Mouse (Mus musculus): Measurements from ENCODE around the gene Arhgap10. TPM values are rescaled to one million over a fixed set of nuclear protein-coding genes. Genes with fewer than 3 reads are reported as not detected.
A peak's percentile ranks its signal among the peaks of the same experiment; 100 is the strongest.

The Arhgap10 gene
- polyA plus RNA-seq, 1 experiment from 2014 or later = 28.9 TPM

DNA sequence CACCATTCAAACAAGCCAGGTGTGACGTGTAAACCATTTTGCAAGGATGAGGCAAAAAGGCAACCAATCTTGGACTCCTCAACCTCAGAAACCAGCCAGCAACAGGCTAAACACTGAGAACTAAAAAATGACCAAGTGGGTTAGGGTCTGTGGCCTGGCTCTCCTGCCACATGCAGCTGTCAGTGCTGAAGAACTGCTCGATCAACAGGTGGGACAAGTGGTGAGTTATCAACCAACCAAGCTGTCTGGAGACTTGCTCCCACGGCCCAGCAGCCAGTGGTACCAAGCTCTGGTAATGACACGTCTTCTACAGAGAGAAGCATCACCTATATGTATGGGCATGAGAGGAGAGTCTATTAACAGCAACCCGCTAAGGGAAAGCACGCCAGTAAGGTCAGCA lies 15.2 kb downstream of the Arhgap10 start:
- 90% methylated on average over 6 of the region's 6 CpGs for WGBS
- H3K36me3 ChIP-seq (ENCODE audit: control insufficient read depth, insufficient read depth, low read length) = no peaks in the 10 kb centered on the region
- no peak overlapping the region for H3K9ac ChIP-seq (ENCODE audit: low read depth, low read length)
- no peak overlapping the region for H3K4me2 ChIP-seq (ENCODE audit: low read depth, low read length)
- no peak overlapping the region for H3K4me3 ChIP-seq (ENCODE audit: low read length)
- H3K27ac ChIP-seq (ENCODE audit: low read length) = no peak overlapping the region
- no peaks in the 10 kb centered on the region for H3K9me3 ChIP-seq (ENCODE audit: control insufficient read depth, low read length)
- H3K27me3 ChIP-seq (replicated peaks; ENCODE audit: control insufficient read depth, insufficient read depth, low read length) = no peaks in the 10 kb centered on the region
- peaks cover 8% of the 10 kb centered on the region for H3K4me1 ChIP-seq (ENCODE audit: control insufficient read depth, insufficient read depth, low read length)
- no peak for ATAC-seq

DNA sequence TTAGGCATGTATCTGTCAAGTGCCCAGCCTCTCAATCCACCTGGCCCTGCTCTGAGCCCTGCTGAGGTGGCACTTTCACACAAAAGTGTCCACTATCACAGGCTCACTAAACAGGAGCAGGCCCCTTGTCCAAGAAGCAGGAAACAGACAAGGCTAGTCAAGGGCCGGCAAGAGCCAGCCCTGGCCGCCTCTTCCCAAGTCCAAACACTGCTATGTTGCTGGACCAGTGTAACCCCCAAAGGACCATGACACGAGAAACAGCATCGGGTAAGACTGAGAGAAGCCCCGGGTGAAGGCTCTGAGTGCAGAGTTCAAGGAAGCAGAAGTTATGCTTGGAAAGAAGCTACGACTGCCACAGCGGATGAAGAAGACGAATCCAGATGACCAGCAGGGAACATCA lies 16.6 kb downstream of the Arhgap10 start:
- no peak for ATAC-seq
- 87% methylated on average over 8 of the region's 8 CpGs for WGBS
- Histone ChIP-seq H3K27ac (ENCODE audit: low read length) (no peak overlapping the region), H3K36me3 (ENCODE audit: control insufficient read depth, insufficient read depth, low read length) (no peaks in the 10 kb centered on the region), H3K4me2 (ENCODE audit: low read depth, low read length) (no peak overlapping the region), H3K9me3 (ENCODE audit: control insufficient read depth, low read length) (no peaks in the 10 kb centered on the region), H3K9ac (ENCODE audit: low read depth, low read length) (no peak overlapping the region), H3K4me1 (ENCODE audit: control insufficient read depth, insufficient read depth, low read length) (peaks cover 11% of the 10 kb centered on the region), H3K4me3 (ENCODE audit: low read length) (no peak overlapping the region), H3K27me3 (replicated peaks; ENCODE audit: control insufficient read depth, insufficient read depth, low read length) (no peaks in the 10 kb centered on the region)

DNA sequence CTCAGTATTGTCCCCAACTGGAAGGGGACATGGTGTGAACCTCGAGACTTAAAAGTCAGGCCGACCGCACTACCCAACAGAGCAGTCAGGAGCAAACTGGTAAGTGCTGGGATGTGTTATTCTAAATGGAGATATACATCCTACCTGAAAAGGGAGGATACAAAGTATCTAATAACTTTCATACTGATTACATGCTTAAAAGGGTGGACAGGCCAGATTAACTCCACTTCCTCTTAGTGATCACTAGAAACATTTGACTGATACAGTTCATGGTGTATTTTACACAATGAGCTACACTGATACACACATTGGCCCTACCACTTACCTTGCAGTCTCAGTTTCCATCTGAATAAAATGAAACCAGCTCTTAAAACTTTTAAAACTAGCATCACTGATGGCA lies 17.5 kb downstream of the Arhgap10 start:
- Histone ChIP-seq H3K36me3 (ENCODE audit: control insufficient read depth, insufficient read depth, low read length) (no peaks in the 10 kb centered on the region), H3K9me3 (ENCODE audit: control insufficient read depth, low read length) (no peaks in the 10 kb centered on the region), H3K27ac (ENCODE audit: low read length) (no peak overlapping the region), H3K27me3 (replicated peaks; ENCODE audit: control insufficient read depth, insufficient read depth, low read length) (no peaks in the 10 kb centered on the region), H3K4me3 (ENCODE audit: low read length) (no peak overlapping the region), H3K4me2 (ENCODE audit: low read depth, low read length) (no peak overlapping the region), H3K4me1 (ENCODE audit: control insufficient read depth, insufficient read depth, low read length) (peaks cover 11% of the 10 kb centered on the region), H3K9ac (ENCODE audit: low read depth, low read length) (no peak overlapping the region)
- no peak for ATAC-seq
- 95% methylated on average over 3 of the region's 3 CpGs for WGBS

DNA sequence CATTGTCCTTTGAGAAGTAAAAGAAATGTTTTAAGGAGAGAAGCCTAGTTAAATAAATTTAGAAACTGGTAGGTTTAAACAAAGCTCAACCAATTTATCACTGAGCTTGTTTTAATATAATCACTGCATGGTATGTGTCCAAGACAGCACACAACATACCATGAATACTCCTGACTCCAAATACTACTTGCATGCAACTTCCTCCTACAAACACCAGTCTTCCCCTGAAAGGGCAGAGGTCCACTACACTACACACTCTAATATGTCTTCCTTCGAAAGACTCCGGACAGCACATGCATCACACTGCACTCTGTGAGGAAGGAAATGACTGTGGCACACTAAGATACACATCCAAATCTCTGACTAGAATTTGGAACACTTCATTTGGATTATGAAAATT lies 20.3 kb downstream of the Arhgap10 start:
- Histone ChIP-seq H3K27ac (ENCODE audit: low read length) (no peak overlapping the region), H3K4me3 (ENCODE audit: low read length) (no peak overlapping the region), H3K9me3 (ENCODE audit: control insufficient read depth, low read length) (no peaks in the 10 kb centered on the region), H3K9ac (ENCODE audit: low read depth, low read length) (no peak overlapping the region), H3K27me3 (replicated peaks; ENCODE audit: control insufficient read depth, insufficient read depth, low read length) (no peaks in the 10 kb centered on the region), H3K4me2 (ENCODE audit: low read depth, low read length) (no peak overlapping the region), H3K4me1 (ENCODE audit: control insufficient read depth, insufficient read depth, low read length) (peaks cover 12% of the 10 kb centered on the region), H3K36me3 (ENCODE audit: control insufficient read depth, insufficient read depth, low read length) (no peaks in the 10 kb centered on the region)
- ATAC-seq = peak; percentile 56
- WGBS = 39% methylated on average over 2 of the region's 2 CpGs

DNA sequence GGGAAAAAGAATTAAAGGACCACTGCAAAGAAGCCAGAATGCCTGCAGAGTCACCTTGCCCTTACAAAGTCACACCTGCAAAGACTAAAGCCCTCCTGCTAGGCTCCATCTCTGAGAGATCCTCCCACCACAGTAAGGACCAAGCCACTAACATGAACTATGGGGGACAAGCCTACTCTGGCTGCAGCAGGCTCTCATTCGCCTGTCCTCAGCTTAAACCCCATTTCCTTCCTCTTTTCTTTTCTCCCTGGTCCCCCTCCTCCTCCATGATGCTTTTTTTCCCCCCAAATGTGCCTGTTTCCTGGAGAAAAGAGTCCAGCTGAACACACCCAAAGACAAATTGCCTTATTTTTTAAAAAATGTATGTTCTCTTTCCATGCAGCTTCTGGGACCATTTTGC lies 21.5 kb downstream of the Arhgap10 start:
- no peaks in the 10 kb centered on the region for H3K36me3 ChIP-seq (ENCODE audit: control insufficient read depth, insufficient read depth, low read length)
- no peak overlapping the region for H3K27ac ChIP-seq (ENCODE audit: low read length)
- ATAC-seq = no peak
- no peaks in the 10 kb centered on the region for H3K27me3 ChIP-seq (replicated peaks; ENCODE audit: control insufficient read depth, insufficient read depth, low read length)
- no peak overlapping the region for H3K9ac ChIP-seq (ENCODE audit: low read depth, low read length)
- 83% methylated on average over 1 of the region's 1 CpGs for WGBS
- no peak overlapping the region for H3K4me2 ChIP-seq (ENCODE audit: low read depth, low read length)
- no peaks in the 10 kb centered on the region for H3K9me3 ChIP-seq (ENCODE audit: control insufficient read depth, low read length)
- peaks cover 24% of the 10 kb centered on the region for H3K4me1 ChIP-seq (ENCODE audit: control insufficient read depth, insufficient read depth, low read length)
- H3K4me3 ChIP-seq (ENCODE audit: low read length) = no peak overlapping the region

DNA sequence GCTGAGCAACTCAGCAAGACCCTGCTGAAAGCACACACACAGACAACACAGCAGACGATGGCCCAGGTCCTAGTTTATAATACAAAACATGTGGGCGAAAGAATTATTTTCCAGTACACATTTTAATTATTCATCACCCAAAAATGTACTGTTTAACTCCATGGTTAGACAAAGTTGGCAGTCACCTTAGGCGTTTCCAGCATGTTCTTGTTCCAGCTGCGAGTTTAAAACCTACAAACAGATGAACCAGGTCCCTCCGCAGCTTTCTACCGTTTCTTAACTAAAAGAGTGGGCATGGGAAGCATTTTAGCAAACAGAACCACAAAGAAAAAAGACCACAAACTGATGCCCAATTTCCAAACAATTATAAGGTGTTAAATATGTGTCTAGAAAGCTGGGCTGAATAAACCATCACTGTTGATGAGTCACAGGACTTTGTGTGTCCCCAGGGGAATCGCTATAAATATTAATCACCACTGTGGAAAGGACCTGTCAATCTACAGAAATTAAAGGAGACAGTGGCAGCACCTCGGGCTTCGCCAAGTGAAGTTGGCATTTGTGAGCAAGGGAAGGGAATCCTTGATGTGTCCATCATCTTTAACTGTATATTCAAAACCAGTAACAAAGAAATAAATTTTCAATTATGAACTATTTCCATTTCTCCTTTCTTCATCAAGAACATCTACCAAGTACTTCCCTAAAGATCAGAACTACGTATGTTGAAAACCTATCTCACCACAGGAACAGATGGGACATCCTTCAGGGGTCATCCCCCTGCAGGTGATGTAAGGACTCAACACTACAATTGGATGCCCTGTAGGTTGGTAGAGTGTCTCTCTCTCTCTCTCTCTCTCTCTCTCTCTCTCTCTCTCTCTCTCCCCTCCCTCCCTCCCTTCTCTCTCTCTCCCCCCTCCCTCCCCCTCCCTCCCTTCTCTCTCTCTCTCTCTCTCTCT lies 23.1 kb downstream of the Arhgap10 start:
- no peaks in the 10 kb centered on the region for H3K9me3 ChIP-seq (ENCODE audit: control insufficient read depth, low read length)
- H3K36me3 ChIP-seq (ENCODE audit: control insufficient read depth, insufficient read depth, low read length) = no peaks in the 10 kb centered on the region
- H3K27ac ChIP-seq (ENCODE audit: low read length) = no peak overlapping the region
- no peak overlapping the region for H3K4me3 ChIP-seq (ENCODE audit: low read length)
- H3K27me3 ChIP-seq (replicated peaks; ENCODE audit: control insufficient read depth, insufficient read depth, low read length) = no peaks in the 10 kb centered on the region
- H3K4me2 ChIP-seq (ENCODE audit: low read depth, low read length) = no peak overlapping the region
- no peak overlapping the region for H3K9ac ChIP-seq (ENCODE audit: low read depth, low read length)
- H3K4me1 ChIP-seq (ENCODE audit: control insufficient read depth, insufficient read depth, low read length) = peaks cover 36% of the 10 kb centered on the region
- ATAC-seq = no peak
- 77% methylated on average over 10 of the region's 10 CpGs for WGBS

DNA sequence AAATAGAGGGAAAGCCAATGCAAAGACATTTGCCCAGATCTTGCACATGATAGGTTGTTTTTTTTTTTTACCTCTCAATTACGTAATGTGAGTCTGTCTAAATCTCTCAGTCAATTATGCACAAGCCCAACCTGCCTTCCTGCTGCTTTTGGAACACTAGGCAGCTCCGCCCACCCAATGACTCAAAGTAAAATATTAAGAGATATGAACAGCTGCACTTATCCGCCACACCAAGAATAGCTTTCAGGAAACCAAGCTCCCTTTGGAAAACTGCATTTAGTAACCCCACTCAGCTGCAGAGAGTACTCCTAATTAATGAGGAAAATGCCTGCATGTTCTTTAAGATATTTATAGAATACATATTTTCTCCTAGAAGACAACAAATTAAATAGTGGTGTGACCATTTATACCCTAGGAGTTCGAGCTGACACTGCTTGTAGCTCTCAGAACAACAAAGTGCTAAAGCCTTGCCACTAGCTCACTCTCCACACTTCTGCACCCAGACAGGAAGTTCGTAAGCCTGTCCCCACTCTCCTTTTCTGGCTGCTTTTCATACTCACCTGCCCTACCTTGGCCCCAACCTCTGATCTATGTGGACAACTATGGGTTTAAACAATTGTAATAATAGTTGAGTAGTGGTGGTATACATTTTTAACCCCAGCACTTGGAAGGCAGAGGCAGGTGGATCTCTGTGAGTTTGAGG lies 25.2 kb downstream of the Arhgap10 start:
- peak overlapping the region; percentile 76 for H3K27ac ChIP-seq (ENCODE audit: low read length)
- H3K9ac ChIP-seq (ENCODE audit: low read depth, low read length) = no peak overlapping the region
- WGBS = 44% methylated on average over 5 of the region's 5 CpGs
- no peaks in the 10 kb centered on the region for H3K36me3 ChIP-seq (ENCODE audit: control insufficient read depth, insufficient read depth, low read length)
- H3K4me3 ChIP-seq (ENCODE audit: low read length) = no peak overlapping the region
- no peak overlapping the region for H3K4me2 ChIP-seq (ENCODE audit: low read depth, low read length)
- peak; percentile 36; the same call in 1 of the 2 replicates for ATAC-seq
- no peaks in the 10 kb centered on the region for H3K27me3 ChIP-seq (replicated peaks; ENCODE audit: control insufficient read depth, insufficient read depth, low read length)
- H3K9me3 ChIP-seq (ENCODE audit: control insufficient read depth, low read length) = no peaks in the 10 kb centered on the region
- peaks cover 52% of the 10 kb centered on the region for H3K4me1 ChIP-seq (ENCODE audit: control insufficient read depth, insufficient read depth, low read length)

DNA sequence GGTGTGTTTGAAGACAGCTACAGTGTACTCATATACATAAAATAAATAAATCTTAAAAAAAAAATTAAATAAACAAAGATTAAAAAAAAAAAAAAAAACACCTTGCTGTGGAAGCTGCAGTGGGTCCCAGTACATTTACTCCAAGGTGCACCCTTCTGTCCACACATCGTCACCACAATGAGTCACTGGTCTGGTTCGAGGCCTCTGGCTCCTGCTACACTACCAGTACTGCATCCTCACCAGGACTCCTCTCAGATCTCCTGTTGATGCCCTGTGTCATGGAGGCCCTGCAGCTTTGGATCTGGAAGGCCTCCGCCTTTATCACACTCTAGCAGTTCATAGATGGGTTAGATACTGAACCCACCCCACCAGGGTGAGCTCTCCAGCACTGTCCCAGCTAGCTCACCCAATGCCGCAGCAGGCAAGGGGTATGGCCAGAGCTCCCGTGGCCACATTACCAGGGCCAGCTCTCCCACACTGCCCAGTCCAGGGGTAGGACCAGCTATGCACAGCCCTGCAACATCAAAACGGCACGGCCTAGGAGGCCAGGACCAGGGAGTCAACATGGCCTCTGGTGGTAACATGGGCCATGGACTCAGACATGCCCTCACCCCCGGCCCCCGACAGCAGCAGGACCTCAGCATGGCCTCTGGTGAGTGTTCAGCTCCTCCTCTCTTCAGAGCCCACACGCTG lies 26.4 kb downstream of the Arhgap10 start:
- H3K9me3 ChIP-seq (ENCODE audit: control insufficient read depth, low read length) = no peaks in the 10 kb centered on the region
- H3K4me3 ChIP-seq (ENCODE audit: low read length) = no peak overlapping the region
- no peaks in the 10 kb centered on the region for H3K36me3 ChIP-seq (ENCODE audit: control insufficient read depth, insufficient read depth, low read length)
- no peak overlapping the region for H3K9ac ChIP-seq (ENCODE audit: low read depth, low read length)
- H3K27ac ChIP-seq (ENCODE audit: low read length) = peak overlapping the region; percentile 87
- H3K4me2 ChIP-seq (ENCODE audit: low read depth, low read length) = no peak overlapping the region
- H3K4me1 ChIP-seq (ENCODE audit: control insufficient read depth, insufficient read depth, low read length) = peaks cover 57% of the 10 kb centered on the region
- 92% methylated on average over 10 of the region's 10 CpGs for WGBS
- H3K27me3 ChIP-seq (replicated peaks; ENCODE audit: control insufficient read depth, insufficient read depth, low read length) = no peaks in the 10 kb centered on the region
- no peak for ATAC-seq

DNA sequence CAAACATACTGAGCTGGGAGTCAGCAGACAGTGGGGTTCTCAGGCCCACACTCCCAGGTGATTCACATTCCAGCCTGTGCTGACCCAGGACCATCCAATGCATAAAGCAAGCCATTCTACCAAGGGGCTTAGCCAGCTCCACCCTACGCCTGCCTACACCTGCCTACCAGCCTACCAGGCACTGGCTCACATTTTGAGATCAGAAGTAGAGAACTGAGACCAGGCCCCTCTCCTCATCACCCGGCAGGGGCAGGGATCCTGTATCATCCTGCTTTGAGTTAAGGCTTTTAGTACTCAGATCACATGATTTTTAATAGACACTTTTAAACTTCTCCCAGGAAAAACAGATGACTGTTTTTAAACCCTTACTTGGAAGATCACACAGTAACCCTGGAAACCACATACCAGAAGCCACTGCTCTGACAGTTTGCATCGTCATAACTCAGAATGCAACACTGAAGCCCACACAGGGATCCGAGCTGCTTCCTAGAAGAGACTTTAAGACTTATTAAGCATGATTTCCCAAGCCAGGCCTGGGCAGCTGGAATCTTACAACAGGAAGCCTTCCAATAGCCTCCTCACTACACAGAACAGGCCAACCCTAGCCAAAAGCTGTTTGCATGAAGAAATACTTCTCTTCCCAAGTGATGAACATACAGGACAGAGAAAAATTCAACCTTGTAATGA lies 27.5 kb downstream of the Arhgap10 start:
- H3K36me3 ChIP-seq (ENCODE audit: control insufficient read depth, insufficient read depth, low read length) = no peaks in the 10 kb centered on the region
- no peak overlapping the region for H3K9ac ChIP-seq (ENCODE audit: low read depth, low read length)
- 41% methylated on average over 4 of the region's 4 CpGs for WGBS
- no peaks in the 10 kb centered on the region for H3K27me3 ChIP-seq (replicated peaks; ENCODE audit: control insufficient read depth, insufficient read depth, low read length)
- H3K4me1 ChIP-seq (ENCODE audit: control insufficient read depth, insufficient read depth, low read length) = peaks cover 57% of the 10 kb centered on the region
- H3K27ac ChIP-seq (ENCODE audit: low read length) = peak overlapping the region; percentile 87
- H3K4me2 ChIP-seq (ENCODE audit: low read depth, low read length) = no peak overlapping the region
- H3K4me3 ChIP-seq (ENCODE audit: low read length) = no peak overlapping the region
- peak; percentile 66 for ATAC-seq
- H3K9me3 ChIP-seq (ENCODE audit: control insufficient read depth, low read length) = no peaks in the 10 kb centered on the region

All from intestine, embryonic 16.5 days (tissue).